19 mouse cellular contexts compared by ENCODE assay signal in genomic region chr19:53278491-53279415, GRCm38 (mm10). TPM values are rescaled to one million over a fixed set of nuclear protein-coding genes. Genes with fewer than 3 reads are reported as not detected.
DNase-seq lines count a peak whose midpoint lies in the region; ATAC-seq and TF ChIP-seq lines count a peak whose summit lies in the region.
"Had no signal": no experiment of that assay in that cellular context is flagged by ENCODE, and none has a peak within 500 bp of the region (broad histone marks: within the 10 kb centered on the region; RNA-seq: fewer than 3 reads in every experiment).

No protein-coding gene starts in this region.

- WGBS in hindbrain, embryonic 10.5 days = 68% methylated on average over 19 of the region's 19 CpGs
- WGBS in hindbrain, embryonic 11.5 days = 75% methylated on average over 19 of the region's 19 CpGs
- 67% methylated on average over 19 of the region's 19 CpGs for WGBS in heart, postnatal 0 days
- WGBS in olfactory bulb, adult 2 months = 59% methylated on average over 19 of the region's 19 CpGs

- TF ChIP-seq EP300 in heart, postnatal 0 days (IDR thresholded peaks at IDR 0.05; ENCODE audit: low read depth) = no peak

- H3K4me3 ChIP-seq in hindbrain, embryonic 10.5 days = no peak overlapping the region
- no peak overlapping the region for H3K4me3 ChIP-seq in hindbrain, embryonic 11.5 days (ENCODE audit: low read depth, low read length)
- H3K4me3 ChIP-seq in heart, postnatal 0 days (ENCODE audit: low read depth, low read length) = no peak overlapping the region
- H3K4me3 ChIP-seq in olfactory bulb, adult 2 months (ENCODE audit: insufficient read depth, low read depth, low read length) = no peak overlapping the region
- H3K4me3 ChIP-seq: forebrain, embryonic 15.5 days; hindbrain, embryonic 15.5 days; limb, embryonic 13.5 days; liver, embryonic 15.5 days had no signal

- no peak for TF ChIP-seq POLR2A in olfactory bulb, adult 2 months (IDR thresholded peaks at IDR 0.05; ENCODE audit: insufficient read depth, low read depth, low read length)

- H3K4me2 ChIP-seq in hindbrain, embryonic 11.5 days (replicated peaks; ENCODE audit: low read depth, low read length) = no peak overlapping the region
- H3K4me2 ChIP-seq in heart, postnatal 0 days (ENCODE audit: low read depth, low read length) = no peak overlapping the region
- H3K4me2 ChIP-seq: forebrain, embryonic 15.5 days; hindbrain, embryonic 15.5 days; limb, embryonic 13.5 days; liver, embryonic 15.5 days had no signal

- no peaks in the 10 kb centered on the region for H3K36me3 ChIP-seq in hindbrain, embryonic 10.5 days
- H3K36me3 ChIP-seq in hindbrain, embryonic 11.5 days (ENCODE audit: control insufficient read depth, insufficient read depth, low read length) = no peaks in the 10 kb centered on the region
- H3K36me3 ChIP-seq in heart, postnatal 0 days (replicated peaks; ENCODE audit: control insufficient read depth, insufficient read depth, low read length) = no peaks in the 10 kb centered on the region
- H3K36me3 ChIP-seq: forebrain, embryonic 15.5 days; hindbrain, embryonic 15.5 days; limb, embryonic 13.5 days; liver, embryonic 15.5 days had no signal

- DNase-seq in hindbrain, embryonic 10.5 days (ENCODE audit: low spot score) = no peak
- no peak for DNase-seq in hindbrain, embryonic 11.5 days (ENCODE audit: low spot score)
- DNase-seq in gastrocnemius, postnatal 25 days = peak; percentile 36
- DNase-seq in heart, postnatal 0 days (ENCODE audit: low spot score) = no peak
- no peak for DNase-seq in embryo, embryonic 9.5 days (ENCODE audit: extremely low spot score)
- DNase-seq in frontal cortex, postnatal 25 days (ENCODE audit: low spot score in 2 of 2) = no peak
- DNase-seq: adrenal gland, postnatal 36 days; cerebellum, adult 9-10 months; embryo, embryonic 11 days; kidney, adult 2 months; kidney, postnatal 14 days; right cerebral cortex, adult 18-20 months; spleen, adult 18-20 months had no signal

- H3K9me3 ChIP-seq in hindbrain, embryonic 10.5 days = no peaks in the 10 kb centered on the region
- H3K9me3 ChIP-seq in hindbrain, embryonic 11.5 days (ENCODE audit: control insufficient read depth, low read length) = no peaks in the 10 kb centered on the region
- no peaks in the 10 kb centered on the region for H3K9me3 ChIP-seq in heart, postnatal 0 days (replicated peaks; ENCODE audit: control insufficient read depth, low read length)
- H3K9me3 ChIP-seq: forebrain, embryonic 15.5 days; hindbrain, embryonic 15.5 days; limb, embryonic 13.5 days; liver, embryonic 15.5 days had no signal

- peaks cover 3% of the 10 kb centered on the region; the same call in 1 of the 2 replicates for H3K27me3 ChIP-seq in hindbrain, embryonic 10.5 days (ENCODE audit: insufficient read depth, poor library complexity, severe bottlenecking)
- no peaks in the 10 kb centered on the region for H3K27me3 ChIP-seq in hindbrain, embryonic 11.5 days (ENCODE audit: control insufficient read depth, insufficient read depth, low read length)
- H3K27me3 ChIP-seq in heart, postnatal 0 days (ENCODE audit: control insufficient read depth, insufficient read depth, low read length) = no peaks in the 10 kb centered on the region
- H3K27me3 ChIP-seq: forebrain, embryonic 15.5 days; hindbrain, embryonic 15.5 days; limb, embryonic 13.5 days had no signal

- ATAC-seq in hindbrain, embryonic 11.5 days (ENCODE audit: low FRiP score) = no peak
- ATAC-seq in heart, postnatal 0 days (ENCODE audit: insufficient read depth, low read depth) = peak; percentile 24; the same call in 1 of the 2 replicates
- ATAC-seq: forebrain, embryonic 15.5 days; lung, postnatal 0 days had no signal

- H3K4me1 ChIP-seq in hindbrain, embryonic 10.5 days (replicated peaks) = peaks cover 37% of the 10 kb centered on the region
- no peaks in the 10 kb centered on the region for H3K4me1 ChIP-seq in hindbrain, embryonic 11.5 days (replicated peaks; ENCODE audit: control insufficient read depth, insufficient read depth, low read length)
- H3K4me1 ChIP-seq in heart, postnatal 0 days (ENCODE audit: control insufficient read depth, insufficient read depth) = 0 out of 2 replicates have a peak, but pooled peaks cover 4% of the 10 kb centered on the region
- H3K4me1 ChIP-seq in olfactory bulb, adult 2 months (ENCODE audit: control insufficient read depth, insufficient read depth, low read length) = peaks cover 26% of the 10 kb centered on the region
- H3K4me1 ChIP-seq: hindbrain, embryonic 15.5 days had no signal

- TF ChIP-seq CTCF in heart, postnatal 0 days (IDR thresholded peaks at IDR 0.05; ENCODE audit: low read depth) = no peak
- TF ChIP-seq CTCF in olfactory bulb, adult 2 months (IDR thresholded peaks at IDR 0.05; ENCODE audit: insufficient read depth, low read depth, low read length) = no peak

- H3K9ac ChIP-seq in hindbrain, embryonic 11.5 days (ENCODE audit: low read depth, low read length) = no peak overlapping the region
- H3K9ac ChIP-seq in heart, postnatal 0 days (replicated peaks; ENCODE audit: low read depth, low read length) = no peak overlapping the region
- H3K9ac ChIP-seq: forebrain, embryonic 15.5 days; hindbrain, embryonic 15.5 days; limb, embryonic 13.5 days; liver, embryonic 15.5 days had no signal

- peak overlapping the region; percentile 35 for H3K27ac ChIP-seq in hindbrain, embryonic 10.5 days
- no peak overlapping the region for H3K27ac ChIP-seq in hindbrain, embryonic 11.5 days (ENCODE audit: low read depth, low read length)
- no peak overlapping the region for H3K27ac ChIP-seq in heart, postnatal 0 days (ENCODE audit: low read depth)
- H3K27ac ChIP-seq in olfactory bulb, adult 2 months (ENCODE audit: insufficient read depth, low read depth, low read length) = peak overlapping the region; percentile 74; the same call in 1 of the 2 replicates
- H3K27ac ChIP-seq: forebrain, embryonic 15.5 days; hindbrain, embryonic 15.5 days; limb, embryonic 13.5 days; liver, embryonic 15.5 days had no signal

RNA-seq across cellular contexts. Expression of gene Mxi1, which starts 31.6 kb away (rescaled TPM):
- 33.3 and 47.9 TPM in 2 replicates for polyA plus RNA-seq in hindbrain, embryonic 10.5 days (2016; fragmentation: Nextera tagmentation; extraction: Ambion mirVana)
- polyA plus RNA-seq in hindbrain, embryonic 11.5 days (2014; fragmentation: Nextera tagmentation; extraction: Ambion mirVana) = 59.6 and 73.7 TPM in 2 replicates
- total RNA-seq in gastrocnemius, postnatal 25 days (2021) = 10 to 100 TPM; 37.8 to 39.1 TPM
- 32.1 and 44.3 TPM in 2 replicates for total RNA-seq in heart, postnatal 0 days (2014; rRNA removed; ENCODE audit: low replicate concordance)
- polyA plus RNA-seq in heart, postnatal 0 days (2015; fragmentation: Nextera tagmentation; extraction: Ambion mirVana) = 31.2 and 34.8 TPM in 2 replicates
- not detected in 2 replicates for polyA plus RNA-seq in olfactory bulb, adult 2 months (2012; ENCODE audit: insufficient read depth, insufficient read length, low replicate concordance, missing spikeins)

Comparison
In these comparisons a context has a peak if more than half of its experiments do, and no peak if none do; other contexts are left out.
1. H3K27ac ChIP-seq: peak in hindbrain, embryonic 10.5 days (single experiment) and olfactory bulb, adult 2 months (single experiment); none in hindbrain, embryonic 11.5 days (single experiment) and heart, postnatal 0 days (single experiment).